Mouse (Mus musculus) liver, embryonic 13.5 days (tissue): Measurements from ENCODE around the gene Lrrc45. TPM values are rescaled to one million over a fixed set of nuclear protein-coding genes. Genes with fewer than 3 reads are reported as not detected.

Source experiments
- ATAC-seq: fragments of 200-750 bp; cut with Nextera tagmentation; 2 replicates; pipeline ENCODE4 v1.8.0; 2017; ENCODE audit warnings: low read depth, mild to moderate bottlenecking, moderate number of reproducible peaks, moderate library complexity
- DNase-seq: peaks from one replicate; pipeline ENCODE4 v3.0.0; 2022
- H3K27ac ChIP-seq: fragments of 300-500 bp; sonication (generic); 2 replicates; pipeline ENCODE4 v1.5.1; 2015; ENCODE audit warnings: moderate library complexity, mild to moderate bottlenecking, inconsistent platforms
- H3K27me3 ChIP-seq: fragments of 300-500 bp; sonication (generic); 2 replicates; pipeline ENCODE4 v1.6.1; 2015; ENCODE audit warnings: mild to moderate bottlenecking, inconsistent platforms
- H3K36me3 ChIP-seq: fragments of 300-500 bp; sonication (generic); 2 replicates; pipeline ENCODE4 v1.6.1; 2015; ENCODE audit warnings: mild to moderate bottlenecking, inconsistent platforms
- H3K4me1 ChIP-seq: fragments of 300-500 bp; sonication (generic); replicated peaks from 2 replicates; pipeline ENCODE4 v1.6.1; 2015; ENCODE audit warnings: inconsistent platforms
- H3K4me2 ChIP-seq: fragments of 300-500 bp; sonication (generic); 2 replicates; pipeline ENCODE4 v1.6.1; 2015; ENCODE audit warnings: inconsistent platforms, mild to moderate bottlenecking, moderate library complexity
- H3K4me3 ChIP-seq: fragments of 300-500 bp; sonication (generic); replicated peaks from 2 replicates; pipeline ENCODE4 v1.5.1; 2015; ENCODE audit warnings: mild to moderate bottlenecking, inconsistent platforms
- H3K9ac ChIP-seq: fragments of 300-500 bp; sonication (generic); 2 replicates; pipeline ENCODE4 v1.6.1; 2015; ENCODE audit warnings: mild to moderate bottlenecking, inconsistent platforms
- H3K9me3 ChIP-seq: fragments of 300-500 bp; sonication (generic); replicated peaks from 2 replicates; pipeline ENCODE4 v1.6.1; 2016; ENCODE audit warnings: inconsistent platforms
- WGBS: fragments of 180-500 bp; shearing (Covaris S2); methylation state at CpG from one replicate; pipeline ENCODE4 v1.1.7; 2015; ENCODE audit not compliant: insufficient replicate concordance; 5-methylcytosine and 5-hydroxymethylcytosine counted together
- polyA plus RNA-seq: library from polyadenylated mRNA; unstranded; fragments of >200 nt; fragmentation: Nextera tagmentation; extraction: Ambion mirVana; gene quantifications from 2 replicates; pipeline ENCODE4 v1.2.1, GENCODE M21; 2015

Gene Lrrc45
- polyA plus RNA-seq, 1 experiment from 2014 or later, result 13.0 TPM

DNA sequence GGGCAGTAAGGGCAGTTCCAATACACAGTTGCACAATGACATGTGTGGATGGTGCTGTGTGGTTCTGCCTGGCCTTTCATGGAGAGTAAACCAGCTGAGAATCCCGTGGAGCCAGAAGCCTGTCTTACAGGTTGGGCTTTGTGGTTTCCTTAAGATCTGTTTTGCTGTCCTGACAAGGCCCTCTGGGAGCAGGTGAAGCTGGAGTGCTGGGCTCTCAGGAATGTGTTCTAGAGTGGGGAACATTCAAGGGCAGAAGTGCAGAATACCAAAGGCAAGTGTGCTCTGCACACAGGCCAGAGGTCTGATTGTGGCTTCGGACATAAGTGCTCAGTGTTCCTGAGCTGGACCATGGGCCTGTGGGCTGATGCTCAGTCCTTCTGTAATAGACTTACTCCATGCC lies 29.1 kb upstream of the Lrrc45 start:
- no peaks in the 10 kb centered on the region for H3K9me3 ChIP-seq
- WGBS, result 72% methylated on average over 2 of the region's 2 CpGs
- H3K4me3 ChIP-seq, result no peak overlapping the region
- peaks cover 52% of the 10 kb centered on the region for H3K36me3 ChIP-seq
- H3K4me1 ChIP-seq, result no peaks in the 10 kb centered on the region
- no peak overlapping the region for H3K4me2 ChIP-seq
- no peak for DNase-seq
- no peak for ATAC-seq
- H3K9ac ChIP-seq, result no peak overlapping the region
- H3K27me3 ChIP-seq, result no peaks in the 10 kb centered on the region
- H3K27ac ChIP-seq, result no peak overlapping the region

DNA sequence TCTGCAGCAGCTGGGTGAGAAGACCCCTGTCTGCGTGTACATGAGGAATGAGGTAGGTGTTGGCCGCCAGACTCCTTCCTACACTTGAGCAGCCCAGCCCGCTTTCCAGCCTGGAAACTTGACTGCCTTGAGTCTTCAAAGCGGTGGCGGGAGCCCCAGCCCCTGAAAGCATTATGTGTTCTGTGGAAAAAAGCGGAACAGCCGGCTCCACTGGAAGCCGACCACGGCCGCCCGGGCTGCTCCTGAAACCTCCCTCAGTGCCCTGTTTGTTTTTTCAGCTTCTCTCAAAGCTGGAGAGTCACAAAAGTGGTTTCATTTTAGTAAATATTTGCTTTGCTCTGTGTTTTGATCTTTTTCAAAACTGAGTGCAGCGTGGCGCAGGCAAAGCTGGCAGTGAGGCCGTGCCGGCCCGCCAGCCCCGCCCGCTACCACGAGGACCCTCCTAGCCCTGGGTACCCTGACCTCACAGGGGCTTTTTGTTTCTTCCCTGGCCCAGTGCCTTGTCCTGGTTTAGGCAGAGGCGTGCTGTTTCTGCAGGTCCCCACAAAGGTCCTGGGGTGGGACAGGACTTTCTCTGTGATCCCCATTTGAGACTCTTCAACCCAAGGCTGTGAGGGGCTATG lies 27.0 kb upstream of the Lrrc45 start:
- Histone ChIP-seq H3K36me3 (peaks cover 43% of the 10 kb centered on the region), H3K4me3 (no peak overlapping the region), H3K9me3 (no peaks in the 10 kb centered on the region), H3K4me2 (no peak overlapping the region), H3K9ac (no peak overlapping the region), H3K27ac (no peak overlapping the region), H3K4me1 (0 out of 2 replicates have a peak, but pooled peaks cover 3% of the 10 kb centered on the region), H3K27me3 (no peaks in the 10 kb centered on the region)
- WGBS, result 82% methylated on average over 20 of the region's 20 CpGs
- no peak for DNase-seq
- no peak for ATAC-seq

DNA sequence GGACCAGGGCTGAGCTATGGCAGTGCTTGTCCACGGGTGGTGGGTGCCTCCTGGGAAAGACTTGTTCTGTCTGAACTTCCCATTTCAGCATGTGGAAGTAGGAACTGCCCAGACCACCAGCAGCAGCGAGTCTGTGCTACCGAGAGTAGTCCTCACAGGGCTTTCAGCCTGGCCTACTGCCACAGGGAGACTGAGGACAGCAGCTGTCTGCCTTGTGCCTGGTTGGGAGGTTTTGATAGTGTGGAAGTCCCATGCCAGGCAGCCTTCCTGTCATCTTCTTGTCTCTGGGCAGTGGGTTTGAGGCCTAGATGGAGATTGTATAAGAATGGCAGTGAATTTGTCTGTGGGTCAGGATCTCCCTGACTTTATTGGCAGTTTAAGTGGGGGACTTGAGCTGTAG lies 24.4 kb upstream of the Lrrc45 start:
- 50% methylated on average over 3 of the region's 3 CpGs for WGBS

DNA sequence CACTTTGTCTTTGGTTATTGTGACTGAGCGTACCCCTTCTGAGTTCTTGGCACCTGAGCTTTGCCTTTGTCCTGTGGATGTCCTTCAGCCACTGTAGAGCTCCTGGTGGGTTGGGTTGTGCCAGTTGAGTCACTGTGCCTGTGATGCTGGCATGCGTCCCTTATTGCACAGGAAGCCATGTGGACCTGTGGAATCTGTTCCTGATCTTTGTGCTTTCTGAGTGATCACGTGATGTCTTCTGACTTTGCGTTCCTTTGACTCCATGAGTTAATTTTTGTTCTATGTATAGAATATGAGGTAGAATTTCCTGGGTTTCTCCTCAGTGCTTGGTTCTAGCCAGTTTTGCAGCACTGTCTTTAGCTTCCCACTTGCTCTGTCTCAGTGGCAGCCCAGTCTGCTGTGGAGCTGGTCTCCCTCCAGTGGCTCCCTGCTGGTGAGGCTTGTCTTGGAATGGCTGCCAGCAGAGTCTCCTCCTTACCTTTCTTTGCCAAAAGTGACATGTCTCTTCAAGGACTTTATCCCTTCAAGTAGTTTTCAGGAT lies 21.2 kb upstream of the Lrrc45 start:
- Histone ChIP-seq H3K9ac (no peak overlapping the region), H3K27me3 (no peaks in the 10 kb centered on the region), H3K4me2 (no peak overlapping the region), H3K9me3 (0 out of 2 replicates have a peak, but pooled peaks cover 4% of the 10 kb centered on the region), H3K4me3 (no peak overlapping the region), H3K36me3 (peaks cover 43% of the 10 kb centered on the region), H3K4me1 (0 out of 2 replicates have a peak, but pooled peaks cover 13% of the 10 kb centered on the region), H3K27ac (no peak overlapping the region)
- WGBS, result 86% methylated on average over 4 of the region's 4 CpGs
- DNase-seq (no peak), ATAC-seq (no peak)

More for the DNA sequence above, 24.4 kb upstream of the Lrrc45 start:
- Histone ChIP-seq H3K36me3 (peaks cover 43% of the 10 kb centered on the region), H3K4me2 (no peak overlapping the region), H3K9ac (no peak overlapping the region), H3K27me3 (no peaks in the 10 kb centered on the region), H3K4me1 (0 out of 2 replicates have a peak, but pooled peaks cover 3% of the 10 kb centered on the region), H3K4me3 (no peak overlapping the region), H3K27ac (no peak overlapping the region), H3K9me3 (no peaks in the 10 kb centered on the region)
- no peak for DNase-seq
- no peak for ATAC-seq

DNA sequence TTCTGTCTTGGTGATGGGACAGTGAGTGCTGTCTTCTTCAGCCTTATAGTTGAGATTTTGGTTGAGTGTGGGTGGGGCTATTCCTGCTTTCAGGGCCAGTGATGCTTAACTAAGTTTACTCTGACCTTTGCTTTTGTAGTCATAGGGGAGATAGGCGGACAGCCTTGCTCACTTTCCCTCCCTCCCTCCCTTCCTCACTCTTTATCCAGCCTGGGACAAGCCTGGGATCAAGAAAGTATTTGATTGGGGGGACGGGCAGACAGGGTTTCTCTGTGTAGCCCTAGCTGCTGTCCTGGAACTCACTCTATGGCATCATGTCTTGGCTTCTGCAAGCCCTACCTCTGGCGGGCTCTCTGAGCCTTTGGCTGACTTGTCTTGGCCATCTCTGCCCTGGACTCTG lies 20.3 kb upstream of the Lrrc45 start:
- ATAC-seq, result no peak
- no peak for DNase-seq
- Histone ChIP-seq H3K36me3 (peaks cover 35% of the 10 kb centered on the region), H3K9me3 (0 out of 2 replicates have a peak, but pooled peaks cover 4% of the 10 kb centered on the region), H3K4me3 (no peak overlapping the region), H3K9ac (no peak overlapping the region), H3K4me2 (no peak overlapping the region), H3K4me1 (0 out of 2 replicates have a peak, but pooled peaks cover 13% of the 10 kb centered on the region), H3K27ac (no peak overlapping the region), H3K27me3 (no peaks in the 10 kb centered on the region)
- WGBS, result 67% methylated on average over 3 of the region's 3 CpGs

DNA sequence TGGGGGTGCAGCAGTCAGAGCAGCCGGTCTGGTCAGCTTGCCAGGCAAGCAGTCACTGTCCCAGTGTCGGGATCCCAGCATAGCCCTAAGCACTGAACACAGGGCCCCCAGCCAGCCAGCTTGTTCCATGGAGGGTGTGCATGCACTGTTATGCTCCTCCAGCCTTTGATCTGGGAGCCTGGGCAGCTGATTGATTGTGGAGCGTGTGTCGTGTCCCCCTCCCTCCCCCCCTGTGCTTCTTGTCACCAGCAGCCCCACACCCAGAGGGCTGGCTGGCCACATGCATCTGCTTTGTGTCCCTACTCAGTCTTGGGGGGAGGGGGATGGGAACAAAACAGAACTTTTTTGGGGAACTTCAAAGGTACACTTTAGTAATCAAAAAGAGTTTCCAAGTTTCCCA lies 18.5 kb upstream of the Lrrc45 start:
- no peak overlapping the region for H3K9ac ChIP-seq
- no peak for DNase-seq
- no peak overlapping the region for H3K27ac ChIP-seq
- H3K36me3 ChIP-seq, result peaks cover 31% of the 10 kb centered on the region
- H3K9me3 ChIP-seq, result 0 out of 2 replicates have a peak, but pooled peaks cover 4% of the 10 kb centered on the region
- 0 out of 2 replicates have a peak, but pooled peaks cover 13% of the 10 kb centered on the region for H3K4me1 ChIP-seq
- ATAC-seq, result no peak
- no peak overlapping the region for H3K4me2 ChIP-seq
- H3K27me3 ChIP-seq, result no peaks in the 10 kb centered on the region
- 65% methylated on average over 4 of the region's 4 CpGs for WGBS
- H3K4me3 ChIP-seq, result no peak overlapping the region

DNA sequence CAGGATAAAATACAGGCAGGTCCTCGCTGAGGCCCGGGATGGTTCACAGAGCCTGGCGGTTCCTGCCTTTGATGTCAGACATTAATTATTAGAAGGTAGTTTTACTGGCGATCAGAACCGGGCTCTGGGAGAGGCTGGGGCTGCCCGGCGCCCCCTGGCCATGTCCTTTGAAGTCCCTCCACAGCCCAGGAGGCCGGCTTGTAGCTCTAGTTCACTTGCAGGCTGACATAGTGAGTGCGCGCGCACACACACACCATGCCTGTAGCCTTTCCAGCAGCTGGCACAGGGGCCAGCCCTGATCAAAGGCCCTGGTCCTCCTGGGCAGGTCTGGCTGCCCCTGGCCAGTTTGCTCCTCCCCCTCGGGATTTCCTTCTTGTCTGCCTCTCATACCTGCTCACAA lies 18.1 kb upstream of the Lrrc45 start:
- WGBS, result 78% methylated on average over 12 of the region's 12 CpGs
- Histone ChIP-seq H3K36me3 (peaks cover 27% of the 10 kb centered on the region), H3K27ac (no peak overlapping the region), H3K27me3 (no peaks in the 10 kb centered on the region), H3K4me2 (no peak overlapping the region), H3K9me3 (0 out of 2 replicates have a peak, but pooled peaks cover 4% of the 10 kb centered on the region), H3K4me3 (no peak overlapping the region), H3K9ac (no peak overlapping the region), H3K4me1 (0 out of 2 replicates have a peak, but pooled peaks cover 13% of the 10 kb centered on the region)
- ATAC-seq (no peak), DNase-seq (no peak)

DNA sequence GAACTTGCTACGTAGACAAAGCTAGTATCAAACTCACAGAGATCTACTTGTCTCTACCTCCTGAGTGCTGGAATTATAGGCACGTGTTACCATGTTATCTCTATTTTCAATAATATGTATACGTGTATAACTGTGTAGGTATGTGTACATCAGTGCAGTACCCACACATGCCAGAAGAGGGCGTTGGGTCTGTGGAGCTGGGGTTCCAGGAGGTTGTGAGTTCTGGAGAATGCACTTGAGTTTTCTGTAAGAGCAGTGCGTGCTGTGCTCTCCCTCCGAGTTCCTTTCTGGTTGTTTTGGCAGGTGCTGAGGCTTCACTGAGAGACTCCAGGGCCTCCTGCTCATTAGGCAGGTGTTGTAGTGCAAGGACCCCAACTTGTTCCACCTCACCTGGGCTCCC lies 17.2 kb upstream of the Lrrc45 start:
- no peaks in the 10 kb centered on the region for H3K27me3 ChIP-seq
- 79% methylated on average over 6 of the region's 6 CpGs for WGBS
- 0 out of 2 replicates have a peak, but pooled peaks cover 11% of the 10 kb centered on the region for H3K4me1 ChIP-seq
- H3K9me3 ChIP-seq, result 0 out of 2 replicates have a peak, but pooled peaks cover 4% of the 10 kb centered on the region
- no peak for DNase-seq
- no peak overlapping the region for H3K9ac ChIP-seq
- no peak overlapping the region for H3K4me3 ChIP-seq
- H3K36me3 ChIP-seq, result peaks cover 33% of the 10 kb centered on the region
- no peak for ATAC-seq
- no peak overlapping the region for H3K27ac ChIP-seq
- no peak overlapping the region for H3K4me2 ChIP-seq

DNA sequence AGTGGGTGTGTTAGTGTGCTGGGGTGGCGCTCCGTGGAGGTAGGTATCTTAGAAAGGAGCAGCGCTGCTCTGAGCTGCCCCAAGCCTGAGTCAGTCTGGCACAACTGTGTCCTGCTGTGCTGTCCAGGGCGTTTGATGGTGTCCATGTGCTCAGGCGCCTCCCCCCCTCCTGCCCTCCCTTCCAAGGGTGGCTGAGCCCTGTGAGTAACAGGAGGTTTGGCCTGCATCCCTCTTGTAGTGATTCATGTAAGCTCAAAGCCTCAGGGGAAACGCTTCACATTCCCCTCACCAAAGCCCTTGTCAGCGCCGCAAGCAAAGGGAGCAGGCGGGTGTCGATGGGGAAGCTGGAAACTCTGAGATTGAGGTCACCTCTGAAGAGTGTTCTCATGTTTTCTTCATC lies 16.0 kb upstream of the Lrrc45 start:
- Histone ChIP-seq H3K9me3 (0 out of 2 replicates have a peak, but pooled peaks cover 4% of the 10 kb centered on the region), H3K27ac (no peak overlapping the region), H3K36me3 (peaks cover 42% of the 10 kb centered on the region), H3K4me3 (no peak overlapping the region), H3K4me2 (no peak overlapping the region), H3K9ac (no peak overlapping the region), H3K4me1 (0 out of 2 replicates have a peak, but pooled peaks cover 10% of the 10 kb centered on the region), H3K27me3 (no peaks in the 10 kb centered on the region)
- ATAC-seq, result no peak
- DNase-seq, result no peak
- WGBS, result 82% methylated on average over 10 of the region's 10 CpGs

DNA sequence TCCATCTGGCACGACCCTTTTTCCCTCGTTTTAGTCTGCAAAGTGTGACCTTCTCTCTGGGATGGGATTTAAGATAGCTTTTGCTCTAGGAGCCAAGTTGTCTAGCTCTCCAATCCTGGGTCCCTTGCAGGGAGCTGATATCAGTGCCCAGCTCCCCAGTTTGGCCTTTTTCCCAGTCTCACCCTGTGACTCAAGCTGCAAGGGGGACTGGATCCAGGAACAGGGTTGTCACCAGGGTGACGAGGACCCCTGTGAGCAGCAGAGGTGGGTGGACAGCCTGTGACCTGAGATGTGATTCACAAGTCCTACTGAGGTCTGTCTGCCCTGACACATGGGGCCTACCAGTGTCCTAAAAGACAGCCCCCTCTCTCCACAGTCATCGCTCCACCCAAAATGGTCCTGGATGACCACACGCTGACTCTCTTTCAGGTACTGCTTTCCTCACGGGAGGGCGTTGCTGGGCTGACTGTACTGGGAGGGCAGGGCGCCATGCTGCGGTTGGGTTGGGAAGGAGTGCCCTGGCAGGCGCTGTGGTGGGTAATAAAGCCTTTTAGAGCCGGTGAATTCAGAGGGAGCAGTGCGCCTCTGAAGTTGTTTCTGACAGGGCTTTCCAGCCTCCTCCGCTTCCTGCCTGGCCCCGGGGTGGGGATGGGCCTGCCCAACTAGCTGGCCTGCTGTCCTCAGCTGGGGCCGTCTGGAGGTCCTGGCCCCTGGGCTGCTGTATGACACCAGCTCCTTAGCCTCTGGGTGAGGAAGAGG lies 9.8 kb upstream of the Lrrc45 start:
- H3K4me1 ChIP-seq, result peaks cover 10% of the 10 kb centered on the region
- H3K9ac ChIP-seq, result no peak overlapping the region
- 76% methylated on average over 15 of the region's 15 CpGs for WGBS
- no peak overlapping the region for H3K27ac ChIP-seq
- DNase-seq (no peak), ATAC-seq (no peak)
- no peak overlapping the region for H3K4me2 ChIP-seq
- H3K4me3 ChIP-seq, result no peak overlapping the region
- no peaks in the 10 kb centered on the region for H3K9me3 ChIP-seq
- H3K27me3 ChIP-seq, result no peaks in the 10 kb centered on the region
- H3K36me3 ChIP-seq, result peaks cover 34% of the 10 kb centered on the region

DNA sequence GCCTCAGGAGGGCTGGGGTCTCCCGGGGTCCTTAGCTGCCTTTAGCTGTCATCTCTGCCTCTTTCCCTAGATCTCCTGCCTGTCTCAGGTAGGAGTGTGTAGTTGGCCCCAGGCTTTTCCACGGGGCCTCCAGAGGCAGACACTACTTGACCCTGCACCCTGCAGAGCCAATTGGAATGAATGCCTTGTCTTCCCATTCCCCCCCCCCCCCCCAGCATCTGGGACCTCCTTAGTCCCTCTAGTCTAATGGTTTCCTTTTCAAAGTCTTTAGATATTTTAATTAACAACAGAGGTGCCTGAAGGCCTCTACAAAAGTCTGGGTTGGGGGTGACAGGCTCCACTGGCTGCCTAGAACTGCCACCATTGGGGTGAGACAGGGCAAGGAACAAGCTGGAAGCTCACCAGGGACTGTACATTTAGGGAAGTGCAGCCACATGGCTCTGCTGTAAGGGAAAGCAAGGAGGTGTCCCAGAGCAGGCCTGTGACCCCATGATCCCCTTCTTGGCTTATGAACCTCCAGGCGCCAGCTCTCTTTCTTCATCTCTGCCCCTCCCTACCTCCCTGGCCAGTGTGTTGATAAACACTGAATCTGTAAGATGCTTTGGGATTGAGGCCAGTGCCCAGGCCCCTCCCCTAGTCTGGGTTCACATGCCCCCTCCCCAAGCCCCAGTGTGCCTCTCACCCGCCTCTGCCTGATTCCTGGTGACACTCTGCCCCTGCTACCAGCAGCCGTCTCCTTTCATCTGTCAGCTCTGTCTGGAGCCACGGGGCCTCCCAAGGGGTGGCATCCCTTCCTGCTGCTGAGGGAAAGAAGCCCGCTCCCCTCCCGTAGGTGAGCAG lies 9.0 kb upstream of the Lrrc45 start:
- WGBS, result 53% methylated on average over 8 of the region's 8 CpGs
- H3K4me1 ChIP-seq, result peaks cover 10% of the 10 kb centered on the region
- H3K4me2 ChIP-seq, result no peak overlapping the region
- H3K9ac ChIP-seq, result no peak overlapping the region
- H3K4me3 ChIP-seq, result no peak overlapping the region
- peaks cover 35% of the 10 kb centered on the region for H3K36me3 ChIP-seq
- ATAC-seq, result no peak
- no peaks in the 10 kb centered on the region for H3K27me3 ChIP-seq
- DNase-seq, result no peak
- no peaks in the 10 kb centered on the region for H3K9me3 ChIP-seq
- H3K27ac ChIP-seq, result no peak overlapping the region
